20 mouse cellular contexts compared by ENCODE assay signal in genomic region chr3:101059214-101059613, GRCm38 (mm10). TPM values are rescaled to one million over a fixed set of nuclear protein-coding genes. Genes with fewer than 3 reads are reported as not detected.
A peak's percentile ranks its signal among the peaks of the same experiment; 100 is the strongest.
DNase-seq lines count a peak whose midpoint lies in the region; ATAC-seq and TF ChIP-seq lines count a peak whose summit lies in the region.
"Had no signal": no experiment of that assay in that cellular context is flagged by ENCODE, and none has a peak within 500 bp of the region (broad histone marks: within the 10 kb centered on the region; RNA-seq: fewer than 3 reads in every experiment).

No protein-coding gene starts in this region.

- H3K9ac ChIP-seq in lung, embryonic 16.5 days (ENCODE audit: low read length) = no peak overlapping the region
- no peak overlapping the region for H3K9ac ChIP-seq in midbrain, postnatal 0 days (replicated peaks; ENCODE audit: low read length, poor library complexity, severe bottlenecking)
- H3K9ac ChIP-seq: liver, embryonic 15.5 days had no signal

- peaks cover 5% of the 10 kb centered on the region for H3K36me3 ChIP-seq in lung, embryonic 16.5 days (ENCODE audit: control insufficient read depth, insufficient read depth, low read length)
- peaks cover 17% of the 10 kb centered on the region for H3K36me3 ChIP-seq in midbrain, postnatal 0 days (ENCODE audit: insufficient read depth, low read length)
- H3K36me3 ChIP-seq: liver, embryonic 15.5 days had no signal

- 42% methylated on average over 4 of the region's 4 CpGs for WGBS in lung, embryonic 16.5 days
- 81% methylated on average over 4 of the region's 4 CpGs for WGBS in midbrain, postnatal 0 days

- H3K27me3 ChIP-seq in lung, embryonic 16.5 days (ENCODE audit: control insufficient read depth, insufficient read depth, low read depth, low read length) = no peaks in the 10 kb centered on the region
- H3K27me3 ChIP-seq in midbrain, postnatal 0 days (ENCODE audit: insufficient read depth, low read length) = no peaks in the 10 kb centered on the region
- H3K27me3 ChIP-seq: liver, embryonic 15.5 days had no signal

- H3K4me3 ChIP-seq in lung, embryonic 16.5 days (ENCODE audit: low read length) = no peak overlapping the region
- no peak overlapping the region for H3K4me3 ChIP-seq in midbrain, postnatal 0 days (ENCODE audit: low read depth, low read length)
- H3K4me3 ChIP-seq: erythroblast, embryonic 14.5 days; liver, embryonic 15.5 days had no signal

- TF ChIP-seq CTCF in midbrain, postnatal 0 days (IDR thresholded peaks at IDR 0.05) = no peak

- peaks cover 6% of the 10 kb centered on the region for H3K4me1 ChIP-seq in lung, embryonic 16.5 days (replicated peaks; ENCODE audit: control insufficient read depth, insufficient read depth, low read length)
- no peaks in the 10 kb centered on the region for H3K4me1 ChIP-seq in midbrain, postnatal 0 days (ENCODE audit: insufficient read depth, low read length)
- H3K4me1 ChIP-seq: liver, embryonic 15.5 days had no signal

- H3K4me2 ChIP-seq in lung, embryonic 16.5 days (ENCODE audit: low read depth, low read length) = no peak overlapping the region
- H3K4me2 ChIP-seq in midbrain, postnatal 0 days (ENCODE audit: low read depth, low read length, poor library complexity, severe bottlenecking) = no peak overlapping the region
- H3K4me2 ChIP-seq: liver, embryonic 15.5 days had no signal

- H3K27ac ChIP-seq in lung, embryonic 16.5 days (ENCODE audit: low read length) = no peak overlapping the region
- no peak overlapping the region for H3K27ac ChIP-seq in midbrain, postnatal 0 days (ENCODE audit: low read depth, low read length)
- H3K27ac ChIP-seq: stomach, postnatal 0 days had no signal

- no peak for DNase-seq in lung, postnatal 14 days
- DNase-seq in A20 (ENCODE audit: low read depth, low spot score) = peak; percentile 12
- DNase-seq in induced T-regulatory cell, adult 2 months (ENCODE audit: low read depth) = peak; percentile 45
- DNase-seq in ovary, adult 18-20 months (ENCODE audit: low spot score) = no peak
- DNase-seq in midbrain, postnatal 0 days (ENCODE audit: low spot score) = no peak
- DNase-seq: adrenal gland, adult 2 months; cerebellum, adult 18-20 months; cerebellum, postnatal 36 days; heart, adult 11 months; kidney, postnatal 4 days; thymus, postnatal 4 days had no signal

- ATAC-seq in lung, embryonic 16.5 days (ENCODE audit: low read depth) = peak; percentile 28; the same call in 1 of the 2 replicates
- peak; percentile 79 for ATAC-seq in CD4-positive, CD25-positive, alpha-beta regulatory T cell, adult 4 months
- no peak for ATAC-seq in megakaryocyte-erythroid progenitor cell, adult 5-6 weeks (replicated peaks; ENCODE audit: low FRiP score, low TSS enrichment, poor library complexity, severe bottlenecking)
- no peak for ATAC-seq in midbrain, postnatal 0 days (ENCODE audit: low FRiP score)

- no peaks in the 10 kb centered on the region for H3K9me3 ChIP-seq in lung, embryonic 16.5 days (ENCODE audit: control insufficient read depth, low read length)
- H3K9me3 ChIP-seq in midbrain, postnatal 0 days (ENCODE audit: low read length) = no peaks in the 10 kb centered on the region
- H3K9me3 ChIP-seq: liver, embryonic 15.5 days had no signal

RNA-seq across cellular contexts. Expression of gene Cd101, which starts 29.9 kb away (rescaled TPM):
- 0.28 and 0.39 TPM in 2 replicates for polyA plus RNA-seq in lung, embryonic 16.5 days (2015; fragmentation: Nextera tagmentation; extraction: Ambion mirVana)
- polyA plus RNA-seq in CD4-positive, CD25-positive, alpha-beta regulatory T cell, adult 4 months (2017; shearing (Covaris generic)) = 10 to 100 TPM; 19.4 to 43.3 TPM
- total RNA-seq in megakaryocyte-erythroid progenitor cell, adult 5-6 weeks (2014; fragmentation: Nextera tagmentation) = 0.15 TPM in 1 of 2 replicates, not detected in the other
- 0.30 TPM in 1 of 2 replicates, not detected in the other for total RNA-seq in megakaryocyte-erythroid progenitor cell, adult 5-6 weeks (2017)
- 0.44 TPM in 1 of 2 replicates, not detected in the other for total RNA-seq in midbrain, postnatal 0 days (2014; rRNA removed)
- polyA plus RNA-seq in midbrain, postnatal 0 days (2015; fragmentation: Nextera tagmentation; extraction: Ambion mirVana) = 0.07 TPM in 1 of 2 replicates, not detected in the other
- total RNA-seq: MEL had no signal
- polyA plus RNA-seq: embryonic facial prominence, embryonic 11.5 days; erythroblast, embryonic 14.5 days; kidney, embryonic 14.5 days had no signal

RNA-seq across cellular contexts. Expression of gene Ptgfrn, which starts 50.9 kb away (rescaled TPM):
- 4.8 and 5.6 TPM in 2 replicates for polyA plus RNA-seq in lung, embryonic 16.5 days (2015; fragmentation: Nextera tagmentation; extraction: Ambion mirVana)
- 1 to 10 TPM in 1 of 2 experiments, under 1 TPM in 1; 0.73 to 1.0 TPM for polyA plus RNA-seq in CD4-positive, CD25-positive, alpha-beta regulatory T cell, adult 4 months (2017; shearing (Covaris generic))
- total RNA-seq in megakaryocyte-erythroid progenitor cell, adult 5-6 weeks (2014; fragmentation: Nextera tagmentation) = not detected in 2 replicates
- total RNA-seq in megakaryocyte-erythroid progenitor cell, adult 5-6 weeks (2017) = not detected in 2 replicates
- 53.9 and 58.5 TPM in 2 replicates for total RNA-seq in midbrain, postnatal 0 days (2014; rRNA removed)
- 3.7 and 3.8 TPM in 2 replicates for polyA plus RNA-seq in midbrain, postnatal 0 days (2015; fragmentation: Nextera tagmentation; extraction: Ambion mirVana)
- total RNA-seq: MEL had no signal
- polyA plus RNA-seq: erythroblast, embryonic 14.5 days had no signal

Comparison
In these comparisons a context has a peak if more than half of its experiments do, and no peak if none do; other contexts are left out.
1. ATAC-seq: peak in lung, embryonic 16.5 days (single experiment) and CD4-positive, CD25-positive, alpha-beta regulatory T cell, adult 4 months (single experiment); none in megakaryocyte-erythroid progenitor cell, adult 5-6 weeks (single experiment) and midbrain, postnatal 0 days (single experiment).
2. DNase-seq: peak in A20 (single experiment) and induced T-regulatory cell, adult 2 months (single experiment); none in lung, postnatal 14 days (single experiment), ovary, adult 18-20 months (single experiment) and midbrain, postnatal 0 days (single experiment).
3. RNA of gene Cd101, which starts 29.9 kb away (polyA plus RNA-seq): 19.4 to 43.3 TPM in CD4-positive, CD25-positive, alpha-beta regulatory T cell, adult 4 months; 0.28 to 0.39 TPM in lung, embryonic 16.5 days and 0.07 TPM in midbrain, postnatal 0 days; every median in the first group is over 10 times any median in the second.